Mouse (Mus musculus): ENCODE measurements around the gene Clint1. TPM values are rescaled to one million over a fixed set of nuclear protein-coding genes. Genes with fewer than 3 reads are reported as not detected.

The Clint1 gene
- polyA plus RNA-seq, 1 experiment = 70.1 TPM

DNA sequence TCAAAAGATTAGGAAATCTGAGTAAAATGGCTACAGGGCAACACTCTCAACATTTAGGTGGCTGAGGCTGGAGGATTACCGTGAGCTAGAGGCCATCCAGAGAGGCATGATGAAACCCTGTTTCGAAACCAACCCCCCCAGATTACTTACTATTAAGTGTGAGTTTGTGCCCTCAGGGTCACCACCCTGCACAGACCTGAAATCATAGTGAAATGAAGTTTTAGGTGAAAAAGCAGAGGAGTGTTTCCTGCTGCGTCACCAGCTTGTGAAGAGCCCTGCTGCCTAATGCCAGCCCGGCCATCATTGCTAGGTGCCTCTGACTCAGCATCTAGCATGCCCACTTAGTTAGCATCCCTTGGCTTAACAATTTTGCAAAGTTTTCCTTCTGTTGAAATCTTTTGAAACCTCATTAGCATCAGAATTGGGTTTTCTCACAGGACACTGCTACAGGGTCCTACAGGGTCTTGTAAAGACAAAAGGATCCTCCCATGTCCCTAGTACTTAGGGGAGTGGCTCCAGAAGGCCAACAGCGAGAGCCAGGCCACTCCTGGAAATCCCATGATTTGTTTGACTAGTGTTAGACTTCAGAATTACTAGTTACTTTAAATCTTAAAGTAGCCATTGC lies 33.9 kb downstream of the Clint1 start:
- no peak for TF ChIP-seq CTCF (IDR thresholded peaks at IDR 0.05; ENCODE audit: borderline replicate concordance, control insufficient read depth, extremely low read depth, insufficient read depth, low read length, poor library complexity)
- no peak for DNase-seq
- WGBS = 98% methylated on average over 5 of the region's 5 CpGs
- no peak overlapping the region for H3K4me3 ChIP-seq (ENCODE audit: control insufficient read depth, insufficient read depth, low read length)
- no peak overlapping the region for H3K27ac ChIP-seq (ENCODE audit: control insufficient read depth, insufficient read depth, low read length)
- H3K4me1 ChIP-seq (replicated peaks; ENCODE audit: control insufficient read depth, insufficient read depth, low read length) = peaks cover 4% of the 10 kb centered on the region
- H3K27me3 ChIP-seq (ENCODE audit: control insufficient read depth, insufficient read depth, low read length) = no peaks in the 10 kb centered on the region
- peaks cover 34% of the 10 kb centered on the region for H3K36me3 ChIP-seq (ENCODE audit: control insufficient read depth, insufficient read depth, low read length)

DNA sequence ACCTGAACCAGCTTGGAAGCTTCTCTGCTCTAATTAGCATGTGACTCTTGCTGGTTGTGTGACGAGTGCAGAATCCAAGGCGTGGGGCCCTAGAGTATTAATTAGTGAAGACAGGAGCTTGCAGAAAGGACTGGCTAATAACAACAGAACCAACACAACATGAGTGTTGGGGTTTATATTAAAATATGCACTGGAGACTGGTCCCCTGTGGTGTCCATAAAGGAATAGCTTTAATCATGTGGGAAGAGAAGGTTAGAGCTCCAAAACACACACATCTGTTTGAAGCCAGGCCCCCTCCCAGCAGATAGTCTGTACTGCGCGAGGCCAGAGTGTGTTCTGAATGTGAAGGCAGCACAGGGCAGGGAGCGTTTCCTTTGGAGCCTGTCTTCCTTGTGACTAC lies 34.7 kb downstream of the Clint1 start:
- Histone ChIP-seq H3K27me3 (ENCODE audit: control insufficient read depth, insufficient read depth, low read length) (no peaks in the 10 kb centered on the region), H3K36me3 (ENCODE audit: control insufficient read depth, insufficient read depth, low read length) (peaks cover 43% of the 10 kb centered on the region), H3K4me1 (replicated peaks; ENCODE audit: control insufficient read depth, insufficient read depth, low read length) (peaks cover 4% of the 10 kb centered on the region), H3K27ac (ENCODE audit: control insufficient read depth, insufficient read depth, low read length) (no peak overlapping the region), H3K4me3 (ENCODE audit: control insufficient read depth, insufficient read depth, low read length) (no peak overlapping the region)
- no peak for TF ChIP-seq CTCF (IDR thresholded peaks at IDR 0.05; ENCODE audit: borderline replicate concordance, control insufficient read depth, extremely low read depth, insufficient read depth, low read length, poor library complexity)
- no peak for TF ChIP-seq POLR2A (IDR thresholded peaks at IDR 0.05; ENCODE audit: control insufficient read depth, extremely low read depth, insufficient read depth, low read length, poor library complexity)
- WGBS = 98% methylated on average over 5 of the region's 5 CpGs
- DNase-seq = no peak

DNA sequence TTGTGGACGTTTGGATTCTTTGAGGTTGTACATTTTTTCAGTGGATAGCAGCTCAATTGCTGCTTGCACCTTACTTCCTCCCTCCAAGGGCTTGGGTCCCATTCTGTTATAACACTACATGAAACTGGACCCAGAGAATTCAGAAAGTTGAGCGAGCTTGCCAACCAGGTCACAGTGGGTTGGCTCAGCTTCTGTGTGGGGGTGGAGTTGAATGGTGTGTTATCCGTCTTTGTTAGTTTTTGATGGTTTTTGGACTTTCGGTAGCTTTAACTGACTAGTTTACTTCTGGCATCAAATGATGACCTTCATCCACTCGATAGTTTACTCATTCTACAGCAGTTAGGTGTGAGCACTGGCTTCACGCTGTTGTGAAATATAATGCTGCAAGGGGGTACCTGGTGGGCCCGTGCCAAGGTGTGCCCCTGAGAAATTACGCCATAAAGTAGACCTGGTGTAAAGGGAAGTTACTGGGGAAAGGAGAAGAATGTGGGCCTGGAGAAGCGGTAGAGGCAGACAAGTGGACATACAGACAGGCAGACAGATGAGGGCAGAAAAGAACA lies 36.7 kb downstream of the Clint1 start:
- 93% methylated on average over 9 of the region's 9 CpGs for WGBS
- Histone ChIP-seq H3K27me3 (ENCODE audit: control insufficient read depth, insufficient read depth, low read length) (no peaks in the 10 kb centered on the region), H3K4me1 (replicated peaks; ENCODE audit: control insufficient read depth, insufficient read depth, low read length) (peaks cover 4% of the 10 kb centered on the region), H3K4me3 (ENCODE audit: control insufficient read depth, insufficient read depth, low read length) (no peak overlapping the region), H3K36me3 (ENCODE audit: control insufficient read depth, insufficient read depth, low read length) (peaks cover 60% of the 10 kb centered on the region), H3K27ac (ENCODE audit: control insufficient read depth, insufficient read depth, low read length) (no peak overlapping the region)
- TF ChIP-seq CTCF (IDR thresholded peaks at IDR 0.05; ENCODE audit: borderline replicate concordance, control insufficient read depth, extremely low read depth, insufficient read depth, low read length, poor library complexity) = no peak
- no peak for TF ChIP-seq POLR2A (IDR thresholded peaks at IDR 0.05; ENCODE audit: control insufficient read depth, extremely low read depth, insufficient read depth, low read length, poor library complexity)
- no peak for DNase-seq

DNA sequence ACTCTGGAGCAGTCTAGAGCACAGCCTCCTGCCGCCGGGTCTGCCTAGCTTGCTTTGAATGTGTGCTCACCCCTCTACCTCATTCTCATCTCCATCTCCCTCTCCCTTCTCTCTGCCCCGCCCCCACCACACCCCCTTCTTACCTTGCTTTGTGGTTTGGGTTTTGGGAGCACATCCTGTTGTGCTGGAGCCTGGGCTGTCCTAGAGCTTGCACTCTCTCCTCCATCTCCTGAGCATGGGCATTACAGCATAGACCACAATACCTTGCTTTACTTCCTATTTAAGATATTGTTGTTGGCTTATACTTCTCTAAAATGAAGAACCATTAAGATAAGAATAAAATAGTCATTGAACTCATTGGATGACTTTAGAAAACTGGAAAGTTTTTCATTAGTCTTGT lies 38.1 kb downstream of the Clint1 start:
- 59% methylated on average over 3 of the region's 3 CpGs for WGBS
- H3K27ac ChIP-seq (ENCODE audit: control insufficient read depth, insufficient read depth, low read length) = no peak overlapping the region
- no peak overlapping the region for H3K4me3 ChIP-seq (ENCODE audit: control insufficient read depth, insufficient read depth, low read length)
- H3K27me3 ChIP-seq (ENCODE audit: control insufficient read depth, insufficient read depth, low read length) = no peaks in the 10 kb centered on the region
- H3K4me1 ChIP-seq (replicated peaks; ENCODE audit: control insufficient read depth, insufficient read depth, low read length) = peaks cover 4% of the 10 kb centered on the region
- TF ChIP-seq POLR2A (IDR thresholded peaks at IDR 0.05; ENCODE audit: control insufficient read depth, extremely low read depth, insufficient read depth, low read length, poor library complexity) (no peak), CTCF (IDR thresholded peaks at IDR 0.05; ENCODE audit: borderline replicate concordance, control insufficient read depth, extremely low read depth, insufficient read depth, low read length, poor library complexity) (no peak)
- H3K36me3 ChIP-seq (ENCODE audit: control insufficient read depth, insufficient read depth, low read length) = peaks cover 70% of the 10 kb centered on the region
- no peak for DNase-seq

DNA sequence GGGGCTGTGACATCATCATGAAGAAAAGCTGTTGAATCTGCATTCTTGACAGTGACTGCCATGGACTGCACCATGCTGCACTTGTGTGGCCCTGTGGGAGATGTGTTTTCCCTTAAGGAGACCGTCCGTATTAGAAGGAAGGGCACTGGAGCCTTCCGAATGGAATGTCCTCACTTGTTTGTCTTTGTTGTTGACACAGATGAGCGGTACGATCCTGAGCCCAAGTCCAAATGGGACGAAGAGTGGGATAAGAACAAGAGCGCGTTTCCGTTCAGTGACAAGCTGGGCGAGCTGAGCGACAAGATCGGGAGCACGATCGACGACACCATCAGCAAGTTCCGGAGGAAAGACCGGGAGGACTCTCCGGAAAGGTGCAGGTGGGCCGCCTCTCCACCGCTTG lies 38.6 kb downstream of the Clint1 start:
- H3K27me3 ChIP-seq (ENCODE audit: control insufficient read depth, insufficient read depth, low read length) = no peaks in the 10 kb centered on the region
- H3K27ac ChIP-seq (ENCODE audit: control insufficient read depth, insufficient read depth, low read length) = no peak overlapping the region
- no peak overlapping the region for H3K4me3 ChIP-seq (ENCODE audit: control insufficient read depth, insufficient read depth, low read length)
- no peak for DNase-seq
- TF ChIP-seq POLR2A (IDR thresholded peaks at IDR 0.05; ENCODE audit: control insufficient read depth, extremely low read depth, insufficient read depth, low read length, poor library complexity) (no peak), CTCF (IDR thresholded peaks at IDR 0.05; ENCODE audit: borderline replicate concordance, control insufficient read depth, extremely low read depth, insufficient read depth, low read length, poor library complexity) (no peak)
- WGBS = 97% methylated on average over 20 of the region's 20 CpGs
- H3K4me1 ChIP-seq (replicated peaks; ENCODE audit: control insufficient read depth, insufficient read depth, low read length) = peaks cover 4% of the 10 kb centered on the region
- H3K36me3 ChIP-seq (ENCODE audit: control insufficient read depth, insufficient read depth, low read length) = peaks cover 70% of the 10 kb centered on the region

DNA sequence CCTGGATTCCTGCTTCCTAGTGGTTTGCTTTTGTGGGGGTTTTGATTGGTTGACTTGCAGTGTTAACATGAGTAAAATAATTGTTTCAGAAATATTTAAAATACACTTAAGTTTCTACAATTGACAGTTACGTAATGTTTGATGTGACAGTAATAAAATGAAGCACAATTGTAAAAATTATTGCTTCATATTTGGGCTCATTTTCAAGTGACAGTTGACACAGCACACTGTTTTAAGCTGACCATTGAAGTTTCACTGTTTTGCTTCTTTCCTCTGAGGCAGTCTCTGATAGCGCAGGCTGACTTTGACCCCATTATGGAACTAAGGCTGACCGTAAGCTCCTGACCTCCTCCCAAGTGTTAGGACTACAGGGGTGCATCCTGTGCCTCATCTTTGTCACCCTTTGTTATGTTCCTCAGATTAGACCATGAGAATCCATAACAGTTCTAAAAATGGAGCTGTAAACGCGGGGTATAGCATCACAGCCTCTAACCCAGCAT lies 41.1 kb downstream of the Clint1 start:
- Histone ChIP-seq H3K27me3 (ENCODE audit: control insufficient read depth, insufficient read depth, low read length) (no peaks in the 10 kb centered on the region), H3K4me3 (ENCODE audit: control insufficient read depth, insufficient read depth, low read length) (no peak overlapping the region), H3K27ac (ENCODE audit: control insufficient read depth, insufficient read depth, low read length) (no peak overlapping the region), H3K36me3 (ENCODE audit: control insufficient read depth, insufficient read depth, low read length) (peaks cover 64% of the 10 kb centered on the region), H3K4me1 (replicated peaks; ENCODE audit: control insufficient read depth, insufficient read depth, low read length) (peaks cover 4% of the 10 kb centered on the region)
- no peak for DNase-seq
- WGBS = 97% methylated on average over 5 of the region's 5 CpGs
- TF ChIP-seq CTCF (IDR thresholded peaks at IDR 0.05; ENCODE audit: borderline replicate concordance, control insufficient read depth, extremely low read depth, insufficient read depth, low read length, poor library complexity) = no peak
- TF ChIP-seq POLR2A (IDR thresholded peaks at IDR 0.05; ENCODE audit: control insufficient read depth, extremely low read depth, insufficient read depth, low read length, poor library complexity) = no peak

Measured in thymus, adult 2 months (tissue).